10 mouse cellular contexts compared by ENCODE assay signal in genomic region chr2:18051026-18051830, GRCm38 (mm10). TPM values are rescaled to one million over a fixed set of nuclear protein-coding genes. Genes with fewer than 3 reads are reported as not detected.
A peak's percentile ranks its signal among the peaks of the same experiment; 100 is the strongest.
DNase-seq lines count a peak whose midpoint lies in the region; ATAC-seq lines count a peak whose summit lies in the region.
"Had no signal": no experiment of that assay in that cellular context is flagged by ENCODE, and none has a peak within 500 bp of the region (broad histone marks: within the 10 kb centered on the region; RNA-seq: fewer than 3 reads in every experiment).

No protein-coding gene starts in this region.

- no peaks in the 10 kb centered on the region for H3K27me3 ChIP-seq in heart, embryonic 14.5 days (ENCODE audit: control insufficient read depth, insufficient read depth, low read length)
- no peaks in the 10 kb centered on the region for H3K27me3 ChIP-seq in embryonic facial prominence, embryonic 15.5 days
- H3K27me3 ChIP-seq in intestine, embryonic 15.5 days (replicated peaks): no peaks in the 10 kb centered on the region

- H3K4me3 ChIP-seq in heart, embryonic 14.5 days (ENCODE audit: control insufficient read depth in 1 of 2, insufficient read depth in 1 of 2, low read depth in 1 of 2, low read length in 2 of 2): peak overlapping the region in 1 of 2 experiments; percentile 89; a peak in 3 of 4 replicates
- H3K4me3 ChIP-seq in embryonic facial prominence, embryonic 15.5 days (replicated peaks): peak overlapping the region; percentile 79
- H3K4me3 ChIP-seq in intestine, embryonic 15.5 days (replicated peaks): no peak overlapping the region

- H3K27ac ChIP-seq in heart, embryonic 14.5 days (replicated peaks in 1 of 2; ENCODE audit: control insufficient read depth in 1 of 2, insufficient read depth in 1 of 2, low read depth in 2 of 2, low read length in 2 of 2): peak overlapping the region; percentile 76 to 99; a peak in 2 of 4 replicates
- H3K27ac ChIP-seq in embryonic facial prominence, embryonic 15.5 days (replicated peaks): peak overlapping the region; percentile 99
- H3K27ac ChIP-seq in intestine, embryonic 15.5 days: no peak overlapping the region

- H3K4me2 ChIP-seq in heart, embryonic 14.5 days (ENCODE audit: low read length): peak overlapping the region; percentile 94
- H3K4me2 ChIP-seq in embryonic facial prominence, embryonic 15.5 days (replicated peaks): peak overlapping the region; percentile 73
- H3K4me2 ChIP-seq in intestine, embryonic 15.5 days (replicated peaks): peak overlapping the region; percentile 51

- H3K36me3 ChIP-seq in heart, embryonic 14.5 days (ENCODE audit: control insufficient read depth, insufficient read depth, low read length): no peaks in the 10 kb centered on the region
- H3K36me3 ChIP-seq in embryonic facial prominence, embryonic 15.5 days: no peaks in the 10 kb centered on the region
- no peaks in the 10 kb centered on the region for H3K36me3 ChIP-seq in intestine, embryonic 15.5 days

- H3K4me1 ChIP-seq in heart, embryonic 14.5 days (ENCODE audit: control insufficient read depth in 2 of 2, insufficient read depth in 2 of 2, low read length in 2 of 2): peaks cover 9 to 15% of the 10 kb centered on the region in 2 experiments; a peak in 3 of 4 replicates
- peaks cover 31% of the 10 kb centered on the region for H3K4me1 ChIP-seq in embryonic facial prominence, embryonic 15.5 days
- H3K4me1 ChIP-seq in intestine, embryonic 15.5 days (replicated peaks): peaks cover 12% of the 10 kb centered on the region; the same call in 1 of the 2 replicates

- WGBS in heart, embryonic 14.5 days: 38% methylated on average over 11 of the region's 11 CpGs
- 26% methylated on average over 11 of the region's 11 CpGs for WGBS in embryonic facial prominence, embryonic 15.5 days
- WGBS in intestine, embryonic 15.5 days: 50% methylated on average over 11 of the region's 11 CpGs

- no peaks in the 10 kb centered on the region for H3K9me3 ChIP-seq in heart, embryonic 14.5 days (ENCODE audit: control insufficient read depth, low read length)
- no peaks in the 10 kb centered on the region for H3K9me3 ChIP-seq in embryonic facial prominence, embryonic 15.5 days (replicated peaks)
- H3K9me3 ChIP-seq in intestine, embryonic 15.5 days: no peaks in the 10 kb centered on the region

- peak overlapping the region; percentile 99 for H3K9ac ChIP-seq in heart, embryonic 14.5 days (ENCODE audit: low read length)
- H3K9ac ChIP-seq in embryonic facial prominence, embryonic 15.5 days: no peak overlapping the region
- no peak overlapping the region for H3K9ac ChIP-seq in intestine, embryonic 15.5 days

- intact Hi-C loops in heart, postnatal 36 days (cut with DNase I): no loop called here

- DNase-seq in heart, postnatal 36 days: no peak
- DNase-seq in neural tube, embryonic 10.5 days (ENCODE audit: extremely low spot score, low spot score): peak; percentile 39
- no peak for DNase-seq in right cerebral cortex, postnatal 36 days (ENCODE audit: low spot score in 2 of 2)
- no peak for DNase-seq in gastrocnemius, adult 18-20 months (ENCODE audit: low spot score)
- no peak for DNase-seq in spleen, postnatal 4 days (ENCODE audit: low spot score in 2 of 2)
- DNase-seq: thymus, postnatal 36 days had no signal

- no peak for ATAC-seq in heart, embryonic 14.5 days (ENCODE audit: insufficient number of reproducible peaks, insufficient read depth, low FRiP score, low read depth)
- ATAC-seq in embryonic facial prominence, embryonic 15.5 days (ENCODE audit: insufficient number of reproducible peaks, low FRiP score, low TSS enrichment, low read depth): no peak
- ATAC-seq in intestine, embryonic 15.5 days: no peak

RNA-seq across cellular contexts. Expression of gene Skida1, which starts 2.4 kb away (rescaled TPM):
- 4.7 and 6.4 TPM in 2 replicates for polyA plus RNA-seq in heart, embryonic 14.5 days (2014; fragmentation: Nextera tagmentation; extraction: Ambion mirVana)
- 1 to 10 TPM; 2.8 to 5.1 TPM for total RNA-seq in heart, postnatal 36 days (2021)
- 5.7 and 6.1 TPM in 2 replicates for polyA plus RNA-seq in embryonic facial prominence, embryonic 15.5 days (2015; fragmentation: Nextera tagmentation; extraction: Ambion mirVana)
- polyA plus RNA-seq in intestine, embryonic 15.5 days (2015; fragmentation: Nextera tagmentation; extraction: Ambion mirVana): 3.2 and 3.6 TPM in 2 replicates
- total RNA-seq in gastrocnemius, adult 18-20 months (2021): under 1 TPM; 0.07 to 0.12 TPM

RNA-seq across cellular contexts. Expression of gene Mllt10, which starts 3.8 kb away (rescaled TPM):
- 24.4 and 27.1 TPM in 2 replicates for polyA plus RNA-seq in heart, embryonic 14.5 days (2014; fragmentation: Nextera tagmentation; extraction: Ambion mirVana)
- total RNA-seq in heart, postnatal 36 days (2021): 10 to 100 TPM; 32.6 to 34.2 TPM
- polyA plus RNA-seq in embryonic facial prominence, embryonic 15.5 days (2015; fragmentation: Nextera tagmentation; extraction: Ambion mirVana): 65.5 and 70.1 TPM in 2 replicates
- polyA plus RNA-seq in intestine, embryonic 15.5 days (2015; fragmentation: Nextera tagmentation; extraction: Ambion mirVana): 55.5 TPM in 2 replicates
- total RNA-seq in gastrocnemius, adult 18-20 months (2021): 10 to 100 TPM; 21.8 to 23.2 TPM

RNA-seq across cellular contexts. Expression of gene A930004D18Rik, which starts 13.7 kb away (rescaled TPM):
- 5.8 and 8.9 TPM in 2 replicates for polyA plus RNA-seq in heart, embryonic 14.5 days (2014; fragmentation: Nextera tagmentation; extraction: Ambion mirVana)
- total RNA-seq in heart, postnatal 36 days (2021): 1 to 10 TPM; 4.6 to 6.2 TPM
- 13.7 and 13.9 TPM in 2 replicates for polyA plus RNA-seq in embryonic facial prominence, embryonic 15.5 days (2015; fragmentation: Nextera tagmentation; extraction: Ambion mirVana)
- 11.8 and 12.6 TPM in 2 replicates for polyA plus RNA-seq in intestine, embryonic 15.5 days (2015; fragmentation: Nextera tagmentation; extraction: Ambion mirVana)
- under 1 TPM; 0.34 to 0.64 TPM for total RNA-seq in gastrocnemius, adult 18-20 months (2021)

RNA-seq across cellular contexts. Expression of gene H2al2a, which starts 54.5 kb away (rescaled TPM):
- polyA plus RNA-seq in heart, embryonic 14.5 days (2014; fragmentation: Nextera tagmentation; extraction: Ambion mirVana): not detected in 2 replicates
- not detected for total RNA-seq in heart, postnatal 36 days (2021)
- polyA plus RNA-seq in embryonic facial prominence, embryonic 15.5 days (2015; fragmentation: Nextera tagmentation; extraction: Ambion mirVana): not detected in 2 replicates
- not detected in 2 replicates for polyA plus RNA-seq in intestine, embryonic 15.5 days (2015; fragmentation: Nextera tagmentation; extraction: Ambion mirVana)
- total RNA-seq in gastrocnemius, adult 18-20 months (2021): not detected
- total RNA-seq: gastrocnemius, adult 8-10 months had no signal
